Mouse (Mus musculus) testis, adult 2 months (tissue): Measurements from ENCODE around the gene Spcs2.

Experiments used
- CTCF ChIP-seq: fragments of 200-500 bp; IDR thresholded peaks from 2 replicates; pipeline ENCODE4 v1.5.1; 2012; ENCODE audit warnings: low read depth, mild to moderate bottlenecking, inconsistent platforms, low read length, moderate library complexity; ENCODE audit not compliant: control insufficient read depth, insufficient read depth, insufficient replicate concordance
- POLR2A ChIP-seq: fragments of 200-500 bp; IDR thresholded peaks from 2 replicates; pipeline ENCODE4 v1.6.1; 2012; ENCODE audit warnings: low read depth, mild to moderate bottlenecking, inconsistent platforms, low read length, moderate library complexity; ENCODE audit not compliant: control insufficient read depth

GRCm38 (mm10) chr7:99803535-99803934 is 59.7 kb downstream of the Spcs2 start:
- TF ChIP-seq CTCF (no peak), POLR2A (no peak)
